Mouse (Mus musculus): ENCODE results near the gene Tmem256.

DNA sequence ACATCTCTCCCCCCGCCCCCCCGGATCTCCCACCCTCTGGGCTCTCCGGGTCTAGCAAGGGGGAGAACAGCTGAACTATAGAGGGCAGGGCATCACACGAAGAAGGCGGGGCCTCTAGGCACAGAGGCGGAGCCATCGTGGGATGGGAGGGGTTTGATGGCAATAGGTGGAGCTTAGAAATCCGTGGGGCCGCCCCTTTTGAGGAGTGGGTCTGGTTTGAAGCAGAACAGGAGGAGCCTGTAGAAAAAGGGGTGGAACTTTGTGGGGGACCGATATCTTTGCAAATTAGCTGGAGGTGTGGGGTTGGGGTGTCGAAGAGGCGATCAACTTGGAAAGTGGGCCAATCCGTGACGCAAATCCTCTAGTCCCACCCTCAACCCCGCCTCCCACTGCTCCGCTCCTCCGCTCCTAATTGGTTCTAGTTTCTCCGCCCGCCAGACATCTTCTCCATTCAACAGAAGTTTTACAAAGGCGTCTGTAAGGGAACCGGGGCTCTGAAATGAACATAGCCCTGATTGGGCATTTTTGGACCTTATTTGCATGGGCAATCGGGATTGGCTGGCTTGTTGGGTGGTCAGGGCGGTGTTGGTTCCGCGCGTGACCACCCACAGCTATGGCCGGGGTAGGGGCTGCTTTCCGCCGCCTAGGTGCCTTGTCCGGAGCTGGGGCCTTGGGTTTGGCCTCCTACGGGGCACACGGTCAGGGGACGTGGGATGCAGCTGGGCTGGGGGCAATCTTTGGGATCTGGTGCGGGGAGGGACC is at the start of gene Tmem256:
- TF ChIP-seq CTCF (IDR thresholded peaks at IDR 0.05; ENCODE audit: low read depth): 0 out of 2 replicates have a peak, but pooled peaks have one; percentile 1
- TF ChIP-seq EP300 (IDR thresholded peaks at IDR 0.05; ENCODE audit: low read depth): peak; percentile 75

All from heart, postnatal 0 days (tissue).